Mouse (Mus musculus) naive thymus-derived CD4-positive, alpha-beta T cell, adult 5 months (primary cell): ENCODE results near the gene Ifi27. TPM values are rescaled to one million over a fixed set of nuclear protein-coding genes. Genes with fewer than 3 reads are reported as not detected.

Source experiments
- polyA plus RNA-seq: library from polyadenylated mRNA; unstranded; fragments of 100-300 nt; shearing (Covaris generic); gene quantifications from one replicate; pipeline ENCODE4 v1.2.1, GENCODE M21; 2017

Ifi27 gene
- 215 TPM for polyA plus RNA-seq

DNA sequence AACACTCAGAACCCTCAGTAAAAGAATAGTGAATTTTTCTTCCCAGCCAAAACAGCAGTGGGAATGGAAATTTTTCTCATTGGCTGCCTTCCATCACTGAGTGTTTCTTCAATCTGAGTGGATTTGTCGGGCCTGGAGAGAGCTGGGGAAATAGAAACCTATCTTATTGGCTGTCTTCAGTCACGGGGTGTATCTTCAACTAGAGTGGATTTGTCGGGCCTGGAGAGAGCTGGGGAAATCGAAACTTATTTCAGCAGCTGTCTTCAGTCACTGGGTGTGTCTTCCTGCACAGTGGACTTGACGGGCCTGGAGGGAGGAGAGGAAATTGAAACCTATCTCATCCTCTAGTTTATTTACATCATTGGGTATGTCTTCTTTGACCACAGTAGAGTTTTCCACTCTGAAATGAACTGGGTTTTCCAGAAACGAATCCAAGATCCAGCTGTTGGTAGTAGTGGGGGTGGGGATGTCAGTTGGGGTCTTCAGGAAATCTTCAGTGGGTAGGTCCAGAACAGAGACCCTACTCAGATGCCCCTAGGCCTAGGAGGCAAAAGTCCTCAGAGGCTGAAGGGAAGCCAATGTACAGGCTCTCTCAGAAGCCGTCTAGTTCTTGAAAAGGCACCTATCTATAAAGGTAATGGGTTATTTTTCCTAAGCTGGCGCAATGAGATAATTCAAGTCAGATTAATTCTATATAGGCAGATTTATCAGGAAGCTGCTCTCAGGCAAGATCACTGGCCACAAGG, at the start of gene Ifi27:
Gene Ifi27 (plus strand): TSS at position 226 of the 746 bp plus-strand sequence.

DNA sequence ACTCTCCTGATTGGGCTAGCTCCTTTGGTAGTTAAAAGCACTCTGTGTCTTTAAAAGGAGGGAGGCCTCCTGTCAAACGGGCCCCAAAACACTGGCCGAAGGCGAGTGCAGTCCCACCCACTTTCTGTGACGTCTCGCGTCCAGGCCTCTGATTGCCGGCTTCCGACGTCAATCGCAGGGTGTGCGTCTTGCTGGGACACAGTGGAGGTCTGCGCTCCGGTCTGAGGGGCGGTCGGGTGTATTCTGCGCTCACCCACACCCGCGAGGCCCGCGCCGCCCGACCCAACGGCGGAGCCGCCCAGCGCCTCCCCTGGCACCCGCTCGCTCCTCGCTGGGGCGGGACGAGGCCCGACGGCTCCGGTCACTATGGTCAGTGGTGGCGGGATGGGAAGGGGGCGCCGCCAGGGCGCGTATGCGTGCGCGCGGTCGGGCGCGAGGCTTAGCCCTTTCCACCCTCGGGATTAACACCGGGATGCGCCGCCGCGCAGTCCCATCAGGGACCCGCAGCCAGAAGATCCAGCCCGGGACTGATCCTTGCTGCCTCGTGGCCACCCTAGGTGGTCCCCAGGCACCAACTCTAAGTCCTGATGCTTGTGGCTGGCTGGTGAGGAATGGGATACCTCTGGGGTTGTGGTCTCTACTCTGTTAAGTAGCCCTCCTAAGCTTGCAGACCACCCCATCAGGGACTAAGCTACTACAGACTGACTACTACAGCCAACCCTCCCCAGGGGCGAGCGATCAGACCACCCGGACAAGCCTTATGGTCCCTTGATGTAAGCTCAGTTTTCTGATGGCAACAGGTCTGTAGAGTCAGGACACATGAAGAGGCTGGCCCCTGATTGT, 45.3 kb upstream of the Ifi27 start, which contains the start of gene Otub2:
Gene Otub2 (plus strand): TSS at position 178 of the 843 bp plus-strand sequence.

DNA sequence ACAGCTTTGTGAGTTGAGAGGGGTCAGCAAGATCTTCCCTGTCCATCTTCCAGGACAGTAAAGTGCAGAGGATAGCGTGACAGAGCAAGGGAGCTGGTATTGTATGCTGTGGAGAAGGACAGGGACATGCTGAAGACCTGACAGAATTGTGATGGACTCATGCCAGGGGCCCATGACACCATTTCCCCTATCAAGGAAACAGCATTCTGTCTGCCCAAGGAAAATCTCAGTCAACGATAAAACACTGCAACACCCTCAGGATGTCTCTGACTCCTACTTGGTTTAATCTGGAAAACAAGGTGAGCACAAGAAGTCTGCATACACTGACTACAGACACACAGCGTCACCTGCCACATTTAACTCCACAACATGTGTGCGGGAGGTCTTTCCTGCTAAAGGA, 26.3 kb upstream of the Ifi27 start, which contains the start of gene 9330161L09Rik:
Gene 9330161L09Rik (minus strand): TSS at position 101 of the 400 bp plus-strand sequence.

DNA sequence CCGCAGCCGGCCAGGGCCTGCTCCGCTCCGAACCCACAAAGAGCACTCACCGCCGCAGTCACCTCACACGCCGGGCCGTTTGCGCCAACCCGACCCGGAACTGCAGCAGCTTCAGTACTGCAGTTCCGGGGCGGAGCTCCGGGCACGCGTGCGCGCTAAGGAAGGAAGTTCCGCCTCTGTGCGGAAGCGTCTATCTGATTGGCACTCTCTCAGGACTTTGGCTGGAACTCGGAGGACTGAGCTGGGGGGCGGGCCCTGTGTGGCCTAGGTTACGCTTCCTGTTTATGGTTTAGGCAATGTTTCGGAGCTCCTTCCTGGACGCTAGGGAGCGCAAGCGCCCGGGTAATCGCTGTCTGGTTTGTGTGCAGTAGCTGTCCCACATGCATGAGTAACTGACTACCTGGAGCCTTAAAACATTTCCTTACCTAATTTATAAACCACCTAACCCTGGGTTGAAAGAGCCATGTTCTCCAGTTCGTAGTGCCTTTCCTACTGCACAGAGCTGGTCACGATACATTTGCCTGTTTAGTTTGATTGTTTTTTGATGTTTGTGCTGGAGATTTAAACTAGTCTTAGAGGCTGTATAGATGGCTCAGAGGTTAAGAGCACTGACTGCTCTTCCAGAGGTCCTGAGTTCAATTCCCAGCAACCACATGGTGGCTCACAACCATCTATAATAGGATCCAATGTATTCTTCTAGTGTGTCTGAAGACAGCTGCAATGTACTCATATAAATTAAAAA, 8.1 kb upstream of the Ifi27 start, which contains the start of gene Ddx24:
Gene Ddx24 (minus strand): TSS at position 102 of the 742 bp plus-strand sequence.

DNA sequence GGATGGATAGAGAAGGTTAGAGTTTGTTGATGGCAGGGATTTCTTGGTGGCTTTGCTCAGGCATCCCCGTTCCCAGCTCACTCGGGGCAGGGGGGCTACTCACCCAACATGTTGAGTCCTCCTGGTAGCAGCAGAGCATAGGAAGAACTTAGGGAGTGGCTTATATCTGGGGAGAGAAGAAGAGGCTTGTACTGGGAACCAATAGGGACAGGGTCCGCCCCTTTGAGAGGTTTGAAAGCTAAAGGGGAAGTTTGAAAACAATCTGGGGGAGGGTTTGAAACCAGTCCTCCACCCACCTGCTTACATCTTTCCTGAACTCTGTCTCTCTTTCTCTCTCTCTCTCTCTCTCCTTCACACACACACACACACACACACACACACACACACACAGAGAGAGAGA, 9.5 kb downstream of the Ifi27 start, which contains the start of gene Ifi27l2a:
Gene Ifi27l2a (minus strand): TSS at position 157 of the 400 bp plus-strand sequence.

DNA sequence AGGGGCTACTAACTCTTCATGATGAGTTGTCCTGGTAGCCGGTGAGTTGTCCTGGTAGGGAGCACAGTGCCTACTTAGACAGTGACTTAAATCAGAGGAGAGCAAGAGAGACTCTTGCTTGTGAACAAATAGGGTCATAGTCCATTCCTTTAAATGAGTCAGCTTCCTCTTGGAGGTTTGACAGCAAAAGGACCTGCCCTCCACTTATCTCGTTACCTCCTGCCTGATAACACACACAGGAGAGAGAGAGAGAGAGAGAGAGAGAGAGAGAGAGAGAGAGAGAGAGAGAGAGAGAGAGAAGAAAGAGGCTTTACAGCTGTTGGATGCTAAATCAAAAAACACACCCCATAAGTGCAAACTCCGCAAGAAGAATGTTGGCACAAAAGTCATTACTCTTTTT, 23.1 kb downstream of the Ifi27 start, which contains the start of gene Ifi27l2b:
Gene Ifi27l2b (minus strand): TSS at position 84 of the 400 bp plus-strand sequence.

Other genes starting within 250 kb of the Ifi27 start
- gene Prima1, start 192.1 kb upstream of the Ifi27 start, polyA plus RNA-seq, result not detected
- not detected for gene Fam181a, start 123.2 kb upstream of the Ifi27 start, polyA plus RNA-seq
- gene Asb2, start 78.2 kb upstream of the Ifi27 start, polyA plus RNA-seq, result not detected
- 1.3 TPM for gene Otub2, start 45.5 kb upstream of the Ifi27 start, polyA plus RNA-seq
- 0.95 TPM for gene 9330161L09Rik, start 26.4 kb upstream of the Ifi27 start, polyA plus RNA-seq
- 182 TPM for gene Ddx24, start 8.4 kb upstream of the Ifi27 start, polyA plus RNA-seq
- gene Ifi27l2a, start 9.5 kb downstream of the Ifi27 start, polyA plus RNA-seq, result 200 TPM
- gene Ifi27l2b, start 23.0 kb downstream of the Ifi27 start, polyA plus RNA-seq, result not detected
- not detected for gene Ppp4r4, start 98.1 kb downstream of the Ifi27 start, polyA plus RNA-seq
- not detected for gene Serpina10, start 197.2 kb downstream of the Ifi27 start, polyA plus RNA-seq
- gene Serpina6, start 223.0 kb downstream of the Ifi27 start, polyA plus RNA-seq, result not detected
- gene Serpina16, start 241.9 kb downstream of the Ifi27 start, polyA plus RNA-seq, result not detected